ENCODE assay signal across 10 mouse cellular contexts in genomic region chr4:154541632-154542276, GRCm38 (mm10).
DNase-seq lines count a peak whose midpoint lies in the region; ATAC-seq and TF ChIP-seq lines count a peak whose summit lies in the region.
"Had no signal": no experiment of that assay in that cellular context is flagged by ENCODE, and none has a peak within 500 bp of the region (broad histone marks: within the 10 kb centered on the region; RNA-seq: fewer than 3 reads in every experiment).

No protein-coding gene starts in this region.

- 0 out of 2 replicates have a peak, but pooled peaks have one; percentile 11 for TF ChIP-seq EP300 in heart, adult 2 months (IDR thresholded peaks at IDR 0.05; ENCODE audit: insufficient read depth, low read depth, low read length)

- no peaks in the 10 kb centered on the region for H3K36me3 ChIP-seq in heart, adult 2 months (ENCODE audit: control insufficient read depth, insufficient read depth, low read length)
- H3K36me3 ChIP-seq in liver, embryonic 11.5 days (ENCODE audit: control insufficient read depth, insufficient read depth, low read length) = no peaks in the 10 kb centered on the region

- no peaks in the 10 kb centered on the region for H3K79me2 ChIP-seq in heart, adult 2 months (replicated peaks; ENCODE audit: control insufficient read depth, insufficient read depth, low read length)

- H3K9ac ChIP-seq in heart, adult 2 months (ENCODE audit: low read depth, low read length) = no peak overlapping the region
- H3K9ac ChIP-seq in liver, embryonic 11.5 days (ENCODE audit: low read depth, low read length) = peak overlapping the region; percentile 53

- ATAC-seq in liver, embryonic 11.5 days (replicated peaks; ENCODE audit: low FRiP score) = peak; percentile 92
- no peak for ATAC-seq in CD4-positive, CD25-positive, alpha-beta regulatory T cell, adult 4 months

- intact Hi-C loops in heart, adult 2 months (cut with DNase I) = loop anchor here (5.0 kb wide), 1 partner anchor 81 kb away; no protein-coding TSS in a partner anchor

- H3K4me1 ChIP-seq in heart, adult 2 months (ENCODE audit: control insufficient read depth, insufficient read depth, low read length) = peaks cover 2% of the 10 kb centered on the region; the same call in 1 of the 2 replicates
- peaks cover 38% of the 10 kb centered on the region for H3K4me1 ChIP-seq in liver, embryonic 11.5 days (replicated peaks; ENCODE audit: control insufficient read depth, insufficient read depth, low read length)

- DNase-seq in heart, adult 2 months = no peak
- no peak for DNase-seq in heart, adult 9 months (ENCODE audit: low spot score in 2 of 2)
- DNase-seq in thymus, postnatal 0 days (ENCODE audit: low spot score) = peak; percentile 8
- no peak for DNase-seq in thymus, postnatal 14 days
- peak; percentile 47 for DNase-seq in liver, embryonic 11.5 days (ENCODE audit: low spot score)
- DNase-seq in right cerebral cortex, postnatal 4 days = no peak
- no peak for DNase-seq in cerebellum, adult 18-20 months
- DNase-seq: kidney, postnatal 10 days; lung, postnatal 10 days had no signal

- peak overlapping the region; percentile 87 for H3K27ac ChIP-seq in heart, adult 2 months
- H3K27ac ChIP-seq in liver, embryonic 11.5 days (ENCODE audit: low read depth, low read length) = peak overlapping the region; percentile 85

- H3K9me3 ChIP-seq in liver, embryonic 11.5 days (ENCODE audit: control insufficient read depth, low read length) = no peaks in the 10 kb centered on the region

- peak; percentile 47 for TF ChIP-seq CTCF in heart, adult 2 months (IDR thresholded peaks at IDR 0.05)

- no peak for TF ChIP-seq POLR2A in heart, adult 2 months (IDR thresholded peaks at IDR 0.05; ENCODE audit: insufficient read depth, low read depth, low read length)

- no peaks in the 10 kb centered on the region for H3K27me3 ChIP-seq in heart, adult 2 months (ENCODE audit: control insufficient read depth, insufficient read depth, low read length)
- H3K27me3 ChIP-seq in liver, embryonic 11.5 days (replicated peaks; ENCODE audit: control insufficient read depth, insufficient read depth, low read length) = 0 out of 2 replicates have a peak, but pooled peaks cover 2% of the 10 kb centered on the region

- no peak overlapping the region for H3K4me3 ChIP-seq in heart, adult 2 months
- H3K4me3 ChIP-seq in liver, embryonic 11.5 days (ENCODE audit: low read depth, low read length) = peak overlapping the region; percentile 4; the same call in 1 of the 2 replicates

- WGBS in heart, adult 2 months = 36% methylated on average over 9 of the region's 9 CpGs
- WGBS in liver, embryonic 11.5 days = 36% methylated on average over 9 of the region's 9 CpGs

- H3K4me2 ChIP-seq in liver, embryonic 11.5 days = peak overlapping the region; percentile 52

Comparison
In these comparisons a context has a peak if more than half of its experiments do, and no peak if none do; other contexts are left out.
1. DNase-seq: peak in thymus, postnatal 0 days (single experiment) and liver, embryonic 11.5 days (single experiment); none in heart, adult 2 months (0 of 2), heart, adult 9 months (0 of 2), thymus, postnatal 14 days (single experiment), right cerebral cortex, postnatal 4 days (single experiment) and cerebellum, adult 18-20 months (0 of 2).